Mouse (Mus musculus): ENCODE results near the gene Eef1a2.

The Eef1a2 gene

DNA sequence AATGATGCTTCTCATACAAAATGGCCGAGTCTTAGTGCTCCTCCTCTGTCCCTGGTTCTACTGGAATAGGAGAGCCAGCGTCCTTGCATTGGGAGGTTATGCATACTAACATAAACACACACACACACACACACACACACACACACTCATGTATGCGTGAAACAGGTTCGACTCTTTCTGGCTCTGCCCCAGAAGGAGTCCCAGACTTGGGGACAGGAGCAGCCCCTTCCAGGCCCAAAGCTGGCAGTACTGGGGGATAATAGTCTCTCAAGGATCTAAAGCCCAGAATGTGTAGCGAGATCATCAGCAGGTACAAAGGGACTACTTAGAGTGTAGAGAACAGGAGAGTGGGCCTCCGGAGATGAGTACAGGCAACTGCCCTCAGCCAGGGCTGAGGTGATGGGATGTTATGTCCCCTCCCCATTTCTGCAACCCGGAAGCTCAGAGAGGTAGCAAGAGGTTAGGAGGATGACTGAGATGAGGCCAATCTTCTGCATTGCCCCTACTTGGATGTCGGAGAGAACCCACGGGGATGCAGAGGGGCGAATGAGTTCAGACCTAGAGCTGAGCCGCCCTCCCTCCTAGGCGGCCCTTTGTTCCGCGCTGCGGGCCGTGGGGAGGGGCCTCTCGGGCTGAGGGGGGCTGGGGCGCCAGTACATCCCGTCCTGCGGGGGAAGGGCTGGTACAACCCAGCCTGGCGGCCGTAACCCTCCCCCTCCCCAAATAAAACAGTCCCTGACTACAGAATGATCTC lies 22.8 kb downstream of the Eef1a2 start:
- no peak for DNase-seq (ENCODE audit: low read depth, low spot score)

DNA sequence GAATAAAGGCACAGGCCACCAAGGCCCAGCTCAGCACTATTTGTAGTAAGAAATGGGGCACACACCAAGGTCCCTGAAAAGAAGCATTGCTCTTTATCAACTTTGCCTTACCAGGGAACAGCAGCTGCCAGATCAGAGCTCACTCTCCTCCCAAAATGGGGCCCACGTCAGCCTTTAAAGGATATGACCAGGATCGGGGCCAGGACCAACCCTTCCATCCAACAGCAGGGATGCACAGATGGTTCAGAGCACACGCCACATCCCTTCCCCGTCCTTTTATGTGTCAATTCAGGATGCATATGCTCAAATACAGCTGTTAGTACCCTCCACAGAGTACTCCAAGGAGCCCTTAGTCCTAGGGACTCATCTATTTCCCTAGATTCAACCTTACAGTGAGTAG lies 26.6 kb downstream of the Eef1a2 start:
- no peak for DNase-seq (ENCODE audit: low read depth, low spot score)

DNA sequence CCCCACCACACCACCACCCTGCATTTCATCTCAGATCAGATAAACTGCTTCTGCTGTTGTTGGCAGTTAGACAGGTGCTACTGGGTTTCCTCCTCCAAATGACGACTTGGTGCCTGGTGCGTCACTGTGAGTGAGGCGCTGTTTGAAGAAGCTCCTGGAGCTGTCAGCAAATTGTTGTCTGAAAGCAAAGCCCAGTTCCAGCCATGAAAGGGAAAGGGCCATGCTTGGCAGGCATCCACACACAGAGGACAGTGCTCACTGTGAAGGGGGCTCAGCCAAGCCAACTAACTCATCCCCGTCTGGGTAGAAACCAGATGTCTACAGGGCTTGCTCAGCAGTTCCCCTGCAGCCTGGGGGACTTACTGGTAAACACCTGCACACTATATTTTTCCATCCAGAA lies 27.9 kb downstream of the Eef1a2 start:
- no peak for DNase-seq (ENCODE audit: low read depth, low spot score)

DNA sequence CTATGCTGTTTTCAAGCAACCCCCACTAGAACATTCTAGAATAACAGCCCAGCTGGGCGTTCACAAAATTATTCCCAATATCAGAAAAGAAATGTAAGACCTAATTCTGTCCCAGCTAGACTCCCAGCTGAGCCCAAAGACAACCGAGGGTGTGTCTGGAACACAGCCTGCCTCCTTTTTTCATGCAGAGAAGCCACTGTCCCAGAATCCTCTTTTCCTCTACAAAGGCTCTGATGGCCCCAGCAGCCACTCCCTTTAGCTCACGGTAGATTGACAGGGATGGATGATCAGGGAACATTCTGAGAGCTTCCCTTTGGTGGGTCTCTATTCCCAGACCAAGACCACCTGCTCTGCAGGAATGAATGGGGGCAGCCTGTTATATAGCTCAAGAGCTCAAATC lies 29.0 kb downstream of the Eef1a2 start:
- DNase-seq (ENCODE audit: low read depth, low spot score) = no peak

DNA sequence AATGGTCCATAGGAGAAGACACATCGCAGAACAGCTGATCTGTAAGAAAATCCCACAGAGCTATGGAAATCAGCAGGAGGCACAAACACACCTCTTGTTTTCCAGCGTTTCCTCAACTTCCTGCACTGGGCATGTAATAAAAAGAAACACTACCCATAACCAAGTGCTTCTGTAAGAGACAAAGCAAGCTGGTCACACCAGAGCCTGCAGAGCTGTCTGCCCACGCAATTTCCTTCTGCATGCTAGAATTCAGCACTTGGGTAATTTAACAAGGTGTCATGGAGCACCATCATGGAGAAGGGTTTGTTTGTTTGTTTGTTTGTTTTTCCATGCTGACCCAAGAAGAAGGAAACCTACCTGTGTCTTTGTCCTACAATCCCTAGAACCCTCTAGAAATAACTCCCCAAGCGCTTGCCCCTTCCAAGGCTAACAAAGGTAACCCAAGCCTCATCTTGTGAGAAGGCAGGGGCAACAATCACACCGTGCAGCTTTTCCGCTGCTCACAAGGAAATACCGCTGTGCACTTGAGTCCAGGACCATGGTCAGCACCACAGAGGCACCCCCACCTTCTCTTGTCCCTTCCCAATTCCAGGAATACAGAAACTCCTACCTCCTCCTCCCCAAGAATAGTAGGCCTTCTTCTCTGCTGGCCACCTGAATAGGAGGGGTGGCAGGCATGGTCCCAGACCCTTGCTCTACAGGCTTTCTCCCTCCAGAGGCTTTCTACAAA lies 30.9 kb downstream of the Eef1a2 start:
- no peak for DNase-seq (ENCODE audit: low read depth, low spot score)

DNA sequence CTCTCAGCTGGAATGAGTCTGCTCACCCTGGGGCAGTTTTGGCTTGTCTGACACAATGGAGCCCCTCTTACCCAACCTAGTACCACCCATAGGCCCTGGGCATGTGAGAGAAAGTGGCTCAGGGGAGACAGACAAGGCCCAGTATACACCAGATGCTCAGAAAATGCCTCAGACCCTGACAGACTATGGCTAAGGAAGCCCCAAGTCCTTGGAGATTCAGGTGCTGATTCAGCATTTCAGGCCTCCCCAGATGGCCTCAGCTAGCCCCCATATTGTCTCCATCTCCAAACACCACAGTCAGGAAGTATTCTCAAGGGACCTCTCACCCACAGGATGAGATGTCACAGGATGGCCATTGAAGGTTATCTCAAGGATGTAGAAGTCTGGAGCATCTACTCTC lies 34.2 kb downstream of the Eef1a2 start:
- no peak for DNase-seq (ENCODE audit: low read depth, low spot score)

DNA sequence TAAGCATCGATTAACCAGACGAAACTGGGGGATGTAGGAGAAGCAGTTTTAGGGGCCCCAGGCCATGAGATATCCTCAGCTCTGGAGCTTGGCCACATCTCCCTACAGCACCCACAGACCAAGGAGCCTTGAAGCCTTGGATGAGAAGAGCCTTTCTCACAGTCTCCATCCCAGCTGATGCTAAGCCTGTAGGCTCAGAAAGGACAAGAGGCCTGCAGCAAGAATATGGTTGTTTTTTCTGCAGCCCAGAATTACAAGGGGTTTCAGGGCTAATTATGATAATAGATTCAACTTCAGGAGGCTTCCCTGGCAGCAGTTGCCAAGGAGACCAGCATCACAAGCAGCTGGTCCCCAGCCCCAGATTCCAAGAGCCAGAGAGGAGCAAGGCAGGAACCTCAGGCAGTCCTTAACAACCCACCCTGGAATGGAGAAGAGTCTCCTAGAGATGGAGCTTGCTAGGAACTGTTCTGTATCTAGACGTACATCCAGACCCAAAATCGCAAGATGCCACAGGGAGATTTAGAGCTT lies 35.8 kb downstream of the Eef1a2 start:
- no peak for DNase-seq (ENCODE audit: low read depth, low spot score)

DNA sequence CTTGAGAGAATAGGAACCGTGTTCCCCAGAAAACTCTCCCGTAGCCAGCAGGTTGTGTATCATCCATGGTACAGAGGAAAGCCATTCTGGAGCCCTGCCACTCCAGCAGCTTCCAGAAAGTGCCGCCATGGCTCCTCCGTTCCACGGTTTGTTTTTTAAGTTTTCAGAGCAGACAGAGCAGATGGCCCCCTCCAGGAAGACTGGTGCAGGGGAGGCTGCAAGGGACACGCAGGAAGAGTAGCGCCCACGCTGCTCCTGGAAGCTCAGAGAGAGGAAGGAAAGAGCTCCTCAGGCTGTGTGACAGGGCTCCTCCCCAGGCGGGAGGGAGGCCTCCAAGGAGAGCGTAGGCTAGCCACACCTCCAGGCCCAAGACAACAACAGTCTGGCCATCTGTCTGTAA lies 36.9 kb downstream of the Eef1a2 start:
- DNase-seq (ENCODE audit: low read depth, low spot score) = no peak

DNA sequence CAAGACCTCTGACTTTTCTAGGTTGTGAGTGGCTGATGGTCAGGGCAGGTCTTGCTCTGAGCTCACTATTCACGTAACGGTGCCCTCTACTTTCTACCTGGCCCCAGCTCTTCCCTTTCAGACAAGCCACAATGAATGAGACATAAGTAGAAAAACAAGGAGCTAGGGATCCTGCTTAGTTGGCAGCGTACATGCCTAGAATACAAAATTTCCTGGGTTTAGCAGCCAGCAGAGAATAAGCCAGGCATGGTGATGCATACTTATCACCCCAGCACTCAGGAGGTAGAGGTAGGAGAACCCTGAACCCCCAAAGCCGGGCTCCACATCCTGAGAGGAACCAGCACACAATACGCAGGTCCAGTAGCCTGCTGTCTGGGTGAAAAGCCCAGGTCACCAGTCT lies 40.4 kb downstream of the Eef1a2 start:
- DNase-seq (ENCODE audit: low read depth, low spot score) = no peak

DNA sequence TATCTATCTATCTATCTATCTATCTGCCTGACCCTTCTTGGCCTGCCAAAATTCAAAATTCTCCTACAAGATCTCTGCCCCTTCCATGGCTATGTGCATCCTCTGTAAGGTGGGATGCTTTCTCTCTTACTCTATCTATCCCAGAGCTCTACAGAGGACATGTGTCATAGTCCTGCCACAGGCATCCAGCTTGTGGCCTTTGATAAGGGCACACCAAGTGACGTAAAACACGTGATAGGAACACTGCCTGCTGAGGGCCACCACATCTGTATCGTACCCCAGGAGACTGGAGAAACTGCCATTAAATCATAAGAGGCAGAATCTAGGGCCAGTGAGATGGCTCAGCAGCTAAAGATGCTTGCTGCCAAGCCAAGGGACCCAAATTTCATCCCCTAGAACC lies 41.4 kb downstream of the Eef1a2 start:
- no peak for DNase-seq (ENCODE audit: low read depth, low spot score)

DNA sequence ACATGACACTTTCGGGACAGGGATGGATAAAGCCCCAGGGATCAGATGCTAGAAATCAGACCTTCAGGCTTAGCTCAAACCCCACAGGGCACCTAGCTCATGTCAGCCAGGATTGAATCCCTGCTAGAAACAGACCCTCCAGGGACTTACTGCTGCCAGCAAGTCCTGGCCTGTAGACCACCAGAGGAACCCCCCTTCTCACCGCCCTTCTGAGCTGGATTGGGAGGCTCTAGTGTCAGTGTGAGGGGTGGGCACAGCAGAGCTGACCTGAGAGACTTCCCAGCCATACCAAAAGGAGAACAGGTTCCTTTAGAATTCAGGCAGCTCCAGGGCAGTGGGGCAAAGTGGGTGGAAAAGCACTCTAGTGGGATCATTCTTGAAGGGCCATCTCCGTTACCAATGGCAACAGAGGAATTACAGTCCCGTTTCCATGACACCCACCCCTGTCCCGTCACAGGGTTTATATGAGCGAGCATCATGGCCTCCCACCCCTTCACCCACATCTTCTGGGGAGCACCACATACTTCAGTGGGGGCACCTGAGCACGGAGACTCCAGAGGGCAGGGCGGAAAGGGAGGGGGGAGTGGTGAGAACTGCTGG lies 43.0 kb downstream of the Eef1a2 start:
- no peak for DNase-seq (ENCODE audit: low read depth, low spot score)

DNA sequence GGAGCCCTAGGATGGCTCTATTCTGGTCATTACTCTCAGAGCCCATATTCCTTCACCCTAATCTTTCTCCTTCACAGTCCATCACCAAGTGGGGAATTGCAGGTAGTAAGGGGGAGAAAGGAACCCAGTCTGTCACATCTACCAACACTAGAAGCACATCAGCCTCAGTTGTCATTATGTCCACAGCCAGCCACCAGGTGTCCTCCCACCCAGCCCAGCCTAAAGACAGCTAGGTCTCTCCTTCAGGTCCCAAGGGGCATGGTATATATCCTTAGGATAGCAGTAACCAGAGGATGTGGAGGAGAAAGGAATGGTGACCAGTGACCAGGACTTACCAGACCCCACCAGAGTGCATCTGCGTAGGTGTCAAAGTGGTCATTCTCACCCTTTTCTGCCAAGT lies 45.1 kb downstream of the Eef1a2 start:
- DNase-seq (ENCODE audit: low read depth, low spot score) = no peak

DNA sequence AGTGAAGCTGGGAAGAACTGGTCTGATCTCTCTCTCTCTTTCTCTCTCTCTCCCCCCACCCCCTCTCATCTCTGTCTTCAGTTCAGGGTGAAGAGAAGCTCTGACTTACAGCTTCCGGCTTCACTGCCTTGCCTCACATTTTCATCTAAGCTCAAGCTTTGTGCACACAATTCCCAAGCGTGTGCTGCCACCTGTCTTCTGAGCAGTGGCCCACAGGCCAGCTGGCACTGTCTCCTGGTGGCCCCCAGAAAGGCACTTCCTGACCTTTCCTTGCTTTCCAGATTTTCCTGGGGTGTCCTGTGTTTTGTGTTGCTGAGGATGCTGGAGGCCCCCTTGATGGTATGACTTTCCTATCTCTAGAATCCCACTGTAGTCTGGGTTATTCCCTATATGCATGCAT lies 52.7 kb downstream of the Eef1a2 start:
- DNase-seq (ENCODE audit: low read depth, low spot score) = no peak

DNA sequence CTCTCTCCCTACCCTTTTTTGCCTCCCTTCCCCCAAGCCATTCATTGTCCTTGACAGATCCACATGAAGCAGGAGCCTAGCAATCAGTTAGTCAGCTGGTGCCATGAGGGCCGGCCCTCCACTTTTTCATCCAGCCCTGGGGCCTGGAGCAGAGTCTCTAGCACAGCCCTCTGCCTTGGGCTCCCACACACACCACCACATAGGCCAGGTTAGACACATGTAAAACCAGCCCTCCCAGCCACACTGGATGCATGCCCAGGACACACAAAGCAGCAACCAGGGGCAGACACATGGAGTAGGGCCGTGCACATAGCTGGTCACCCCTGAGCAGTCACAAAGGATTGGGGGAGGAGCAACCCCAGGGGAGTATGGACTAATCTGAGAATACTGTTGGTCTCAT lies 54.7 kb downstream of the Eef1a2 start:
- DNase-seq (ENCODE audit: low read depth, low spot score) = no peak

DNA sequence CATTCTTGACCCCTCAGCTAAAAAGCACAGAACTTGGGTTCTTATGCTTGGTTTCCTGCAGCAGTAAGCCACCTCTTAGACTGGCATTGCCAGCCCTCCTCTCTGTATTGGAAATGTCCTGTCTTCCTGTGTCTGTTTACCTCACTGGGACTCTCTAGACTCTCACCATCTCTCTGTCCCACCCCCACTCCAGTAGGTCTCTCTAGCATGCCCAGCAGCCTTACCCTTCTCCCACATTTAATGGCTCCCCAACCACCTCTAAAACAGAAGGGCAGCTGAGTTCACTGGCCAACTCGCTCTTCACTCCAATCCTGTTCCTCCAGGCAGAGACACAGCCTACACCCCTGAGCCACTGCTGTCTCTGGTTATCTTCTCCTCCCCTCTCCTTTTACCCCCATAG lies 55.2 kb downstream of the Eef1a2 start:
- no peak for DNase-seq (ENCODE audit: low read depth, low spot score)

DNA sequence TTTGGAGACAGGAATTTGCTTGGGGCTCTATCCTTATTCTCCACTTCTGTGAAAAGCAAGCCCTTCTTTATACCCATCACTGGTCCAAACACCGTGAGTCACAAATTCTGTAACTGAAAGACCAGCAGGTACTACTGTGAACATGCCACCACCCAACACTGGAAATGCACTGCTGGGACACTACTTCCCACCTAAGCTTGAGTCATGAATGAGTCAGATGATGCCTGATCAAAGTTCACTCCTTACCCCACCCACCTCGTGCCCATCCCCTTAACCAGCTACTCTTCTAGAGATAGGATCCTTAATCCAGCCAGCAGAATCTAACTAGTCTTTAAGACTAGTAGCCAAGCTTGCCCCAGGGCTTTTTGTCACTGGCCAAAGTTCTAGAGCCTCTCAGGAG lies 56.7 kb downstream of the Eef1a2 start:
- DNase-seq (ENCODE audit: low read depth, low spot score) = no peak
